Mouse (Mus musculus): Measurements from ENCODE around the gene Gphn. TPM values are rescaled to one million over a fixed set of nuclear protein-coding genes. Genes with fewer than 3 reads are reported as not detected.

Gene Gphn
- polyA plus RNA-seq, 1 experiment: 33.6 TPM

GRCm38 (mm10) chr12:78248366-78248765 is 22.2 kb downstream of the Gphn start:
- TF ChIP-seq POLR2A (IDR thresholded peaks at IDR 0.05; ENCODE audit: low read depth, low read length): no peak
- TF ChIP-seq CTCF (conservative IDR thresholded peaks at IDR 0.05; ENCODE audit: insufficient read depth, insufficient read length, low read depth, low read length): no peak
- Histone ChIP-seq H3K4me3 (ENCODE audit: insufficient read depth, low read depth, low read length) (no peak overlapping the region), H3K27ac (ENCODE audit: insufficient read depth, low read depth, low read length) (no peak overlapping the region), H3K27me3 (replicated peaks; ENCODE audit: control insufficient read depth, insufficient read depth, low read length) (no peaks in the 10 kb centered on the region), H3K36me3 (ENCODE audit: control insufficient read depth, insufficient read depth, low read length) (no peaks in the 10 kb centered on the region), H3K4me1 (ENCODE audit: control insufficient read depth, insufficient read depth, low read length) (0 out of 2 replicates have a peak, but pooled peaks cover 3% of the 10 kb centered on the region)
- WGBS: 47% methylated on average over 1 of the region's 1 CpGs
- no peak for DNase-seq

DNA sequence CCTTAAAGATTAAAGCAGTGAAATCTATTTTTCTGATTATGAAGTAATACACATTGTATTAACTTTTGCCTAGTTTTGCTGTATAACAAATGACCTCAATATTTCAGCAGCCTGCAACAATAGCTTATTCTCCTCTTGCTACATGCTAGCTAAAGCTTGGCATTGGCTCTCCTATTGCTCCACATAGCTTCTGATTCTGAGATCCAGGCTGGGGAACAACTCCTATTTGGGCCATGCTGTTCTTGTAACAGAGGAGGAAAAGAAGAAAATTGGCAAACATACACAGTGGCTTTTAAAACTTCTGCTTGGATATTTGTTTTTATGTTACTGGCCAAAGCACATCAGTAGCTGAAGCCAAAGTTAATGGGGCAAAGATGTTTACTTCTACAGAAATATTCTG is 23.0 kb downstream of the Gphn start:
- Histone ChIP-seq H3K36me3 (ENCODE audit: control insufficient read depth, insufficient read depth, low read length) (no peaks in the 10 kb centered on the region), H3K27me3 (replicated peaks; ENCODE audit: control insufficient read depth, insufficient read depth, low read length) (no peaks in the 10 kb centered on the region), H3K4me1 (ENCODE audit: control insufficient read depth, insufficient read depth, low read length) (0 out of 2 replicates have a peak, but pooled peaks cover 3% of the 10 kb centered on the region), H3K27ac (ENCODE audit: insufficient read depth, low read depth, low read length) (no peak overlapping the region), H3K4me3 (ENCODE audit: insufficient read depth, low read depth, low read length) (no peak overlapping the region)
- TF ChIP-seq CTCF (conservative IDR thresholded peaks at IDR 0.05; ENCODE audit: insufficient read depth, insufficient read length, low read depth, low read length): no peak
- TF ChIP-seq POLR2A (IDR thresholded peaks at IDR 0.05; ENCODE audit: low read depth, low read length): no peak
- no peak for DNase-seq

GRCm38 (mm10) chr12:78277386-78277785 is 51.2 kb downstream of the Gphn start:
- no peaks in the 10 kb centered on the region for H3K4me1 ChIP-seq (ENCODE audit: control insufficient read depth, insufficient read depth, low read length)
- H3K27me3 ChIP-seq (replicated peaks; ENCODE audit: control insufficient read depth, insufficient read depth, low read length): no peaks in the 10 kb centered on the region
- WGBS: 50% methylated on average over 2 of the region's 2 CpGs
- H3K4me3 ChIP-seq (ENCODE audit: insufficient read depth, low read depth, low read length): no peak overlapping the region
- no peak for TF ChIP-seq POLR2A (IDR thresholded peaks at IDR 0.05; ENCODE audit: low read depth, low read length)
- no peak for TF ChIP-seq CTCF (conservative IDR thresholded peaks at IDR 0.05; ENCODE audit: insufficient read depth, insufficient read length, low read depth, low read length)
- no peaks in the 10 kb centered on the region for H3K36me3 ChIP-seq (ENCODE audit: control insufficient read depth, insufficient read depth, low read length)
- DNase-seq: no peak
- no peak overlapping the region for H3K27ac ChIP-seq (ENCODE audit: insufficient read depth, low read depth, low read length)

DNA sequence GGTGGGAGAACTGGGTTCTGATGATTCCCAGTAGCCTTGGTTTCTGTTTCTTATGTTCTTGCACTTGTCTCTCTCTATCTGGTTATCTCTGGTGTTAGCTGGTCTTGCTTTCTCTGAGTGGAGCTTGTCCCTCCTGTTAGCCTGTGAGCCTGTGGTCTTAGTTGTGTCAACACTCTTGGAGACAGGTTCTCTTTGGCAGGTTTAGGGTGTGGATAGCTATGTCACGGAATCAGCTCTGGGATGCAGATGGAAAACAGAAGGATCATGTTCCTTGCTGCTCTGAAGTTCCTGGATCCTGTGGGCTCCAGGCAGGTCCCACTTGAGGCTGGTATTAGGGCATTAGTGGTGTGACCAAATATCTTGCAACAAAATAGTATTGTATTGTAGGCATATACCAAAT is 64.2 kb downstream of the Gphn start:
- Histone ChIP-seq H3K4me3 (ENCODE audit: insufficient read depth, low read depth, low read length) (no peak overlapping the region), H3K27ac (ENCODE audit: insufficient read depth, low read depth, low read length) (no peak overlapping the region), H3K4me1 (ENCODE audit: control insufficient read depth, insufficient read depth, low read length) (no peaks in the 10 kb centered on the region), H3K27me3 (replicated peaks; ENCODE audit: control insufficient read depth, insufficient read depth, low read length) (no peaks in the 10 kb centered on the region), H3K36me3 (ENCODE audit: control insufficient read depth, insufficient read depth, low read length) (no peaks in the 10 kb centered on the region)
- TF ChIP-seq POLR2A (IDR thresholded peaks at IDR 0.05; ENCODE audit: low read depth, low read length): no peak
- no peak for TF ChIP-seq CTCF (conservative IDR thresholded peaks at IDR 0.05; ENCODE audit: insufficient read depth, insufficient read length, low read depth, low read length)
- 94% methylated on average over 1 of the region's 1 CpGs for whole genome bisulfite sequencing
- DNase-seq: no peak

- WGBS: 81% methylated on average over 1 of the region's 1 CpGs
- no peak overlapping the region for H3K27ac ChIP-seq (ENCODE audit: insufficient read depth, low read depth, low read length)
- H3K4me1 ChIP-seq (ENCODE audit: control insufficient read depth, insufficient read depth, low read length): peaks cover 2% of the 10 kb centered on the region; the same call in 1 of the 2 replicates
- H3K36me3 ChIP-seq (ENCODE audit: control insufficient read depth, insufficient read depth, low read length): no peaks in the 10 kb centered on the region
- TF ChIP-seq POLR2A (IDR thresholded peaks at IDR 0.05; ENCODE audit: low read depth, low read length) (no peak), CTCF (conservative IDR thresholded peaks at IDR 0.05; ENCODE audit: insufficient read depth, insufficient read length, low read depth, low read length) (no peak)
- DNase-seq: no peak
- no peak overlapping the region for H3K4me3 ChIP-seq (ENCODE audit: insufficient read depth, low read depth, low read length)
- no peaks in the 10 kb centered on the region for H3K27me3 ChIP-seq (replicated peaks; ENCODE audit: control insufficient read depth, insufficient read depth, low read length)
Observed at GRCm38 (mm10) chr12:78298824-78299398, 72.7 kb downstream of the Gphn start.

DNA sequence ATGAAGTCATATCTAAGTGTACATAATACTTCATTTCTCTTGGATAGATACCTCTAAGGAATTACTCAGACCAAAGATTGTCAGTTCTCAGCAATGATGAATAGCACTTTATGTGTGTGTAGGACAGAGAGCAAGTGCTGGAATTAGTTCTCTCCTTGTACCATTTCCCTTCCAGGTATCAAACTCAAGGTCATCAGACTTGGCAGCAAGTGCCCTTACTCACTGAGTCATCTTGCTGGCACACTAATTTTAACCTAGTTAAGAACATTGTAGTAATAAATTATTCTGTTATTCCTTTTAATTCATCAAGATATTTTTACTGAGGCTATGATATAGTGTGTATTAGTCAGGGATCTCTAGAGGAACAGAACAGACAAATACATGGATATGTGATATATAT is 88.9 kb downstream of the Gphn start:
- TF ChIP-seq CTCF (conservative IDR thresholded peaks at IDR 0.05; ENCODE audit: insufficient read depth, insufficient read length, low read depth, low read length): no peak
- TF ChIP-seq POLR2A (IDR thresholded peaks at IDR 0.05; ENCODE audit: low read depth, low read length): no peak
- Histone ChIP-seq H3K4me3 (ENCODE audit: insufficient read depth, low read depth, low read length) (no peak overlapping the region), H3K36me3 (ENCODE audit: control insufficient read depth, insufficient read depth, low read length) (no peaks in the 10 kb centered on the region), H3K27ac (ENCODE audit: insufficient read depth, low read depth, low read length) (no peak overlapping the region), H3K4me1 (ENCODE audit: control insufficient read depth, insufficient read depth, low read length) (no peaks in the 10 kb centered on the region), H3K27me3 (replicated peaks; ENCODE audit: control insufficient read depth, insufficient read depth, low read length) (no peaks in the 10 kb centered on the region)
- peak; percentile 16 for DNase-seq

- Histone ChIP-seq H3K4me1 (ENCODE audit: control insufficient read depth, insufficient read depth, low read length) (no peaks in the 10 kb centered on the region), H3K4me3 (ENCODE audit: insufficient read depth, low read depth, low read length) (no peak overlapping the region), H3K36me3 (ENCODE audit: control insufficient read depth, insufficient read depth, low read length) (no peaks in the 10 kb centered on the region), H3K27me3 (replicated peaks; ENCODE audit: control insufficient read depth, insufficient read depth, low read length) (no peaks in the 10 kb centered on the region), H3K27ac (ENCODE audit: insufficient read depth, low read depth, low read length) (no peak overlapping the region)
- TF ChIP-seq CTCF (conservative IDR thresholded peaks at IDR 0.05; ENCODE audit: insufficient read depth, insufficient read length, low read depth, low read length) (no peak), POLR2A (IDR thresholded peaks at IDR 0.05; ENCODE audit: low read depth, low read length) (no peak)
- WGBS: 68% methylated on average over 4 of the region's 4 CpGs
- no peak for DNase-seq
Observed at GRCm38 (mm10) chr12:78327946-78328345, 101.8 kb downstream of the Gphn start.

Measured in kidney, adult 2 months (tissue).